Mouse (Mus musculus) MEL (cell line): ENCODE data around the gene Ebf3. TPM values are rescaled to one million over a fixed set of nuclear protein-coding genes. Genes with fewer than 3 reads are reported as not detected.

Experiments
- DNase-seq: peaks from one replicate; pipeline ENCODE4 v3.0.0; 2011; ENCODE audit warnings: low read depth, low spot score
- H3K27ac ChIP-seq: 2 replicates; pipeline ENCODE4 v1.5.1; 2012; ENCODE audit warnings: low read depth, mild to moderate bottlenecking, control low read depth, low read length, moderate library complexity; ENCODE audit not compliant: control insufficient read depth
- H3K27me3 ChIP-seq, 2 experiments: fragments of 150-350 bp in 1 of 2; sonication (generic) in 1 of 2; 2 replicates each; pipeline ENCODE4 v1.6.1; 2012; ENCODE audit warnings: low read length in 2 of 2, mild to moderate bottlenecking in 2 of 2, improper control_type of control experiment in 1 of 2, moderate library complexity in 1 of 2; ENCODE audit not compliant: insufficient read depth in 2 of 2, control insufficient read depth in 1 of 2
- H3K36me3 ChIP-seq, 2 experiments: 2 replicates each; pipeline ENCODE4 v1.6.1; 2012 to 2014; ENCODE audit warnings: low read length in 2 of 2, improper control_type of control experiment in 1 of 2, inconsistent platforms in 1 of 2, mild to moderate bottlenecking in 1 of 2; ENCODE audit not compliant: insufficient read depth in 2 of 2, control insufficient read depth in 1 of 2
- H3K4me1 ChIP-seq, 2 experiments: fragments of 150-350 bp in 1 of 2; sonication (generic) in 1 of 2; 2 replicates each; pipeline ENCODE4 v1.6.1; 2012; ENCODE audit warnings: low read length in 2 of 2, improper control_type of control experiment in 1 of 2, mild to moderate bottlenecking in 1 of 2; ENCODE audit not compliant: insufficient read depth in 2 of 2, control insufficient read depth in 1 of 2
- H3K4me3 ChIP-seq, 2 experiments: fragments of 150-350 bp in 1 of 2; sonication (generic) in 1 of 2; 2 replicates each; pipeline ENCODE4 v1.5.1; 2012; ENCODE audit warnings: low read depth in 2 of 2, low read length in 2 of 2, mild to moderate bottlenecking in 2 of 2, moderate library complexity in 2 of 2, control low read depth in 1 of 2, improper control_type of control experiment in 1 of 2; ENCODE audit not compliant: control insufficient read depth in 1 of 2, insufficient read depth in 1 of 2
- H3K79me2 ChIP-seq: 2 replicates; pipeline ENCODE4 v1.6.1; 2012; ENCODE audit warnings: mild to moderate bottlenecking, low read length, moderate library complexity; ENCODE audit not compliant: control insufficient read depth, poor library complexity, insufficient read depth
- H3K9ac ChIP-seq: 2 replicates; pipeline ENCODE4 v1.6.1; 2012; ENCODE audit warnings: low read depth, mild to moderate bottlenecking, control low read depth, low read length, moderate library complexity; ENCODE audit not compliant: control insufficient read depth, poor library complexity, severe bottlenecking
- H3K9me3 ChIP-seq: fragments of 150-350 bp; sonication (generic); replicated peaks from 2 replicates; pipeline ENCODE4 v1.6.1; 2012; ENCODE audit warnings: mild to moderate bottlenecking, low read length, improper control_type of control experiment, moderate library complexity; ENCODE audit not compliant: insufficient read depth
- BHLHE40 ChIP-seq: IDR thresholded peaks from 2 replicates; pipeline ENCODE4 v1.6.1; 2012; ENCODE audit warnings: low read depth, mild to moderate bottlenecking, inconsistent platforms, low read length, improper control_type of control experiment, borderline replicate concordance
- CHD1 ChIP-seq: IDR thresholded peaks from 2 replicates; pipeline ENCODE4 v1.6.1; 2012; ENCODE audit warnings: low read depth, mild to moderate bottlenecking, inconsistent platforms, low read length, improper control_type of control experiment
- CTCF ChIP-seq, 3 experiments: IDR thresholded peaks in 2 of 3; conservative IDR thresholded peaks in 1 of 3; 2 replicates each; pipeline ENCODE4 v1.5.1; 2011 to 2012; ENCODE audit warnings: low read length in 3 of 3, low read depth in 2 of 3, mild to moderate bottlenecking in 2 of 3, improper control_type of control experiment in 1 of 3, inconsistent platforms in 1 of 3, mixed read lengths in 1 of 3, moderate library complexity in 1 of 3; ENCODE audit not compliant: control insufficient read depth in 1 of 3, insufficient read depth in 1 of 3, poor library complexity in 1 of 3, severe bottlenecking in 1 of 3
- KAT2A ChIP-seq: conservative IDR thresholded peaks from 2 replicates; pipeline ENCODE4 v1.6.1; 2012; ENCODE audit warnings: low read depth, low read length, improper control_type of control experiment, inconsistent platforms
- MAZ ChIP-seq: IDR thresholded peaks from 2 replicates; pipeline ENCODE4 v1.6.1; 2012; ENCODE audit warnings: low read depth, mild to moderate bottlenecking, inconsistent platforms, low read length, improper control_type of control experiment
- MEF2A ChIP-seq: IDR thresholded peaks from 2 replicates; pipeline ENCODE4 v1.6.1; 2014; ENCODE audit warnings: low read depth, mild to moderate bottlenecking, inconsistent platforms, low read length, improper control_type of control experiment; ENCODE audit not compliant: poor library complexity, insufficient replicate concordance, severe bottlenecking; ENCODE audit errors: extremely low read depth
- MYB ChIP-seq: IDR thresholded peaks from 2 replicates; pipeline ENCODE4 v1.6.1; 2011; ENCODE audit warnings: mild to moderate bottlenecking, low read depth, low read length, improper control_type of control experiment
- NRF1 ChIP-seq: IDR thresholded peaks from 2 replicates; pipeline ENCODE4 v1.6.1; 2014; ENCODE audit warnings: low read depth, mild to moderate bottlenecking, inconsistent platforms, low read length, improper control_type of control experiment, moderate library complexity; ENCODE audit not compliant: poor library complexity, insufficient read depth, severe bottlenecking
- POLR2A ChIP-seq, 2 experiments: IDR thresholded peaks; 2 replicates each; pipeline ENCODE4 v1.6.1; 2011 to 2012; ENCODE audit warnings: low read length in 2 of 2, mild to moderate bottlenecking in 2 of 2, control low read depth in 1 of 2, improper control_type of control experiment in 1 of 2, low read depth in 1 of 2, moderate library complexity in 1 of 2; ENCODE audit not compliant: control insufficient read depth in 1 of 2, insufficient read depth in 1 of 2, poor library complexity in 1 of 2
- RCOR1 ChIP-seq: IDR thresholded peaks from 2 replicates; pipeline ENCODE4 v1.6.1; 2012; ENCODE audit warnings: low read depth, mild to moderate bottlenecking, inconsistent platforms, low read length, improper control_type of control experiment
- SMC3 ChIP-seq: IDR thresholded peaks from 2 replicates; pipeline ENCODE4 v1.6.1; 2011; ENCODE audit warnings: low read depth, low read length, improper control_type of control experiment
- TBP ChIP-seq: IDR thresholded peaks from 2 replicates; pipeline ENCODE4 v1.8.0; 2011; ENCODE audit warnings: low read depth, low read length, improper control_type of control experiment
- USF2 ChIP-seq, 2 experiments: IDR thresholded peaks; 2 replicates each; pipeline ENCODE4 v1.6.1; 2011 to 2012; ENCODE audit warnings: improper control_type of control experiment in 2 of 2, low read length in 2 of 2, borderline replicate concordance in 1 of 2, inconsistent platforms in 1 of 2, low read depth in 1 of 2, mild to moderate bottlenecking in 1 of 2; ENCODE audit not compliant: insufficient read depth in 1 of 2
- ZC3H11A ChIP-seq: IDR thresholded peaks from 2 replicates; pipeline ENCODE4 v1.6.1; 2012; ENCODE audit warnings: low read depth, mild to moderate bottlenecking, inconsistent platforms, low read length, improper control_type of control experiment
- ZNF384 ChIP-seq: IDR thresholded peaks from 2 replicates; pipeline ENCODE4 v1.6.1; 2012; ENCODE audit warnings: low read depth, mild to moderate bottlenecking, inconsistent platforms, low read length, improper control_type of control experiment
- polyA plus RNA-seq, 2 experiments: library from polyadenylated mRNA; stranded (reverse) in 1 of 2; unstranded in 1 of 2; fragments of >175 nt in 1 of 2; fragments of >200 nt in 1 of 2; gene quantifications; 2 replicates each; pipeline versions ENCODE4 v1.2.1 to v1.2.4; 2012; ENCODE audit warnings: low replicate concordance in 2 of 2, low read depth in 1 of 2; ENCODE audit not compliant: insufficient read length in 2 of 2, insufficient read depth in 1 of 2, missing spikeins in 1 of 2
- total RNA-seq: library from RNA; depleted of rRNA; stranded (reverse); fragments of 300-350 nt; gene quantifications from 2 replicates; pipeline ENCODE4 v1.2.3, GENCODE M21; 2012

Ebf3 gene
- total and polyA plus RNA-seq, 3 experiments, result not detected

DNA sequence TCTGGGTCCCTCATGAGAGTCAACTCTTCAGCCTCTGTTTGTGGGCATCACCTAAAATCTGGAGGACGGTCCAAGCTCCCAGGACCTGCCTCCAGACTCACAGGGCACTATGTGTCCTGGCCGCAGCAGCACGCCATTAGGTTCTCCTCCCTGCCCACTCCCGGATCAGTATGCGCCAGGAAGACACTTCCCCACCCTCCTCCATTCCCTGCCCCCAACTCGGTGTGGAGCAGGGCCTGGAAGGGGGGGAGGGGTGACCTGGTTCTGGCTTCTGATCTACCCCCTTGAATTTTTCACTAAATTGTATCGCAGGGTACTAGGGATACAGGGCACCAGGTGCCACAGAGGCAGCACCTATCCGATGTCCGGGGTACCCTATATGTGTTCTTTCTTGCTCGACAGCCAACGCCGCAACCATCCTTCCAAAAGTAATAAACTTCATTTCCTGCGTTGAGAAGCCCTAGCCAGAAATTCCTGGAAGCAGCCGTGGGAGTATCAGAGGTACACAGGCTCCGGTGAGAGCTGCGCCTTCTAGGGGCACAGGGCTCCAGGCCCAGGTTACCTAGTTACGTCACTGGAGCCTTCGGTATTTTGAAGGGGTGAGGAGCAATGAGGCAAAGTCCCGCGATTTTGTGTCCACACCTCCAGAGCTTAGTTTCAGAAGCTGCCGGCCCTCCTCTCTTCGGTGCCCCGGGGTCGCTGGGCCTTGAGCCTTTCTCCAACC, 3.6 kb upstream of the Ebf3 start:
- TF ChIP-seq MEF2A, result no peak
- no peak for TF ChIP-seq MYB
- no peak for TF ChIP-seq SMC3
- TF ChIP-seq NRF1, result no peak
- TF ChIP-seq KAT2A, result no peak
- no peak for TF ChIP-seq TBP
- TF ChIP-seq BHLHE40, result no peak
- TF ChIP-seq POLR2A (IDR thresholded peaks at IDR 0.05; ENCODE audit: control insufficient read depth in 1 of 2, insufficient read depth in 1 of 2, low read depth in 1 of 2, low read length in 2 of 2, poor library complexity in 1 of 2), result no peak
- no peak overlapping the region for H3K9ac ChIP-seq
- no peaks in the 10 kb centered on the region for H3K79me2 ChIP-seq
- H3K27me3 ChIP-seq, result no peaks in the 10 kb centered on the region
- no peaks in the 10 kb centered on the region for H3K9me3 ChIP-seq
- no peak overlapping the region for H3K4me3 ChIP-seq
- no peak for DNase-seq
- H3K36me3 ChIP-seq, result no peaks in the 10 kb centered on the region
- H3K4me1 ChIP-seq, result no peaks in the 10 kb centered on the region
- H3K27ac ChIP-seq, result no peak overlapping the region

DNA sequence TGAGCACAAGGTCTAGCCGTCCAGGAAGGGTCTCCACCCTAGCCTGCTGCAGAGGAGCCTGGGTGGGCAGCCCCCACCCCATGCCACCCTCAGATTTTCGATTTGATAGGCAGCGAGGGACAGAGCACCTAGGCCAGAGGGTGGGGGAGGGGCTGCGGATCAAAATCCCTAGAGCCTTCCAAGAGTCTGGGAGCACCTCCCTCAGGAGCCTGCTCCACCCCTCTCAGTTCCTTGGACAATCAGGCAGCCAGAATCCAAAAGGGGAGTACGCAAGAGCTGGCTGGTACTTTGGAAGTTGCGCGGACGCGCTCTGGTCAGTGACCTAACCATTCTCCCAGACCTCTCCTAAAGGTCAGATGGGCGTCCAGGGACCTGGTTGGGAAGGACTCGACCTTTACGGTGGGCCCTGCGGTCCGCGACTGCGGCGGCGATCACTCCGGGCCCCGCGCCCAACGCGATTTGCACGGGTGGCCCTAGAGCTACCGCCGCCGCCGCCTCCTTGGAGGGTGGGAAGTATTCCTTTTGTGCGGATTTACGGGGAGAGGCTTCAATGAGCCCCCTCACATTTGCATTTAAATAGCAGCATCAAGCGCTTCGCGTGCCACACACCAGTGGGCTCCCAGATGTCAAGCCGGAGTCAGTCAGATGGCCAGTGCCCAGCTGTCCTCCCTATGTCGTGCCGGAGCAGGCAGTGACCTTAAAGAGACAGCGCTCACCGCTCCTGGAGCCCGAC, 2.8 kb upstream of the Ebf3 start:
- no peaks in the 10 kb centered on the region for H3K79me2 ChIP-seq
- DNase-seq, result no peak
- TF ChIP-seq TBP (no peak), RCOR1 (no peak), ZC3H11A (no peak), USF2 (IDR thresholded peaks at IDR 0.05; ENCODE audit: borderline replicate concordance in 1 of 2, insufficient read depth in 1 of 2, low read depth in 1 of 2, low read length in 2 of 2) (no peak), MAZ (no peak), CTCF (IDR thresholded peaks at IDR 0.05 in 2 of 3, conservative IDR thresholded peaks at IDR 0.05 in 1 of 3; ENCODE audit: control insufficient read depth in 1 of 3, insufficient read depth in 1 of 3, low read depth in 2 of 3, low read length in 3 of 3, poor library complexity in 1 of 3, severe bottlenecking in 1 of 3) (no peak), ZNF384 (no peak), CHD1 (no peak)
- H3K27me3 ChIP-seq, result no peaks in the 10 kb centered on the region
- no peaks in the 10 kb centered on the region for H3K36me3 ChIP-seq
- H3K4me1 ChIP-seq, result no peaks in the 10 kb centered on the region
- H3K9ac ChIP-seq, result no peak overlapping the region
- no peak overlapping the region for H3K4me3 ChIP-seq
- no peak overlapping the region for H3K27ac ChIP-seq
- H3K9me3 ChIP-seq, result no peaks in the 10 kb centered on the region
